Mouse (Mus musculus) heart, embryonic 11.5 days (tissue): ENCODE results near the gene Mus81. TPM values are rescaled to one million over a fixed set of nuclear protein-coding genes. Genes with fewer than 3 reads are reported as not detected.

Experiments
- ATAC-seq: fragments of 200-750 bp; cut with Nextera tagmentation; replicated peaks from 2 replicates; pipeline ENCODE4 v1.8.0; 2017; ENCODE audit warnings: moderate library complexity; ENCODE audit not compliant: insufficient number of reproducible peaks, low FRiP score, low TSS enrichment
- H3K27ac ChIP-seq: fragments of 300-500 bp; sonication (generic); 2 replicates; pipeline ENCODE4 v1.5.1; 2014; ENCODE audit warnings: mild to moderate bottlenecking, low read depth, low read length
- H3K27me3 ChIP-seq: fragments of 300-500 bp; sonication (generic); 2 replicates; pipeline ENCODE4 v1.6.1; 2014; ENCODE audit warnings: mild to moderate bottlenecking, low read length, mixed read lengths; ENCODE audit not compliant: control insufficient read depth, insufficient read depth
- H3K36me3 ChIP-seq: fragments of 300-500 bp; sonication (generic); 2 replicates; pipeline ENCODE4 v1.6.1; 2014; ENCODE audit warnings: mild to moderate bottlenecking, low read length, moderate library complexity, mixed read lengths; ENCODE audit not compliant: control insufficient read depth, insufficient read depth
- H3K4me1 ChIP-seq: fragments of 300-500 bp; sonication (generic); 2 replicates; pipeline ENCODE4 v1.6.1; 2014; ENCODE audit warnings: low read length; ENCODE audit not compliant: control insufficient read depth, insufficient read depth
- H3K4me2 ChIP-seq: fragments of 300-500 bp; sonication (generic); 2 replicates; pipeline ENCODE4 v1.6.1; 2014; ENCODE audit warnings: mild to moderate bottlenecking, moderate library complexity
- H3K4me3 ChIP-seq: fragments of 300-500 bp; sonication (generic); 2 replicates; pipeline ENCODE4 v1.5.1; 2014; ENCODE audit warnings: low read depth, low read length
- H3K9ac ChIP-seq: fragments of 300-500 bp; sonication (generic); 2 replicates; pipeline ENCODE4 v1.6.1; 2014; ENCODE audit warnings: mild to moderate bottlenecking, low read depth, low read length, moderate library complexity
- H3K9me3 ChIP-seq: fragments of 300-500 bp; sonication (generic); replicated peaks from 2 replicates; pipeline ENCODE4 v1.6.1; 2016; ENCODE audit warnings: low read length; ENCODE audit not compliant: control insufficient read depth
- WGBS: fragments of 180-500 bp; shearing (Covaris S2); extraction: QIAGEN DNeasy Blood & Tissue Kit; methylation state at CpG from one replicate; pipeline ENCODE4 v1.1.7; 2014; ENCODE audit not compliant: insufficient replicate concordance; 5-methylcytosine and 5-hydroxymethylcytosine counted together
- polyA plus RNA-seq: library from polyadenylated mRNA; unstranded; fragments of >200 nt; fragmentation: Nextera tagmentation; extraction: Ambion mirVana; gene quantifications from 2 replicates; pipeline ENCODE4 v1.2.1, GENCODE M21; 2014

Mus81 gene
- polyA plus RNA-seq, 1 experiment from 2014 or later: 32.2 TPM

DNA sequence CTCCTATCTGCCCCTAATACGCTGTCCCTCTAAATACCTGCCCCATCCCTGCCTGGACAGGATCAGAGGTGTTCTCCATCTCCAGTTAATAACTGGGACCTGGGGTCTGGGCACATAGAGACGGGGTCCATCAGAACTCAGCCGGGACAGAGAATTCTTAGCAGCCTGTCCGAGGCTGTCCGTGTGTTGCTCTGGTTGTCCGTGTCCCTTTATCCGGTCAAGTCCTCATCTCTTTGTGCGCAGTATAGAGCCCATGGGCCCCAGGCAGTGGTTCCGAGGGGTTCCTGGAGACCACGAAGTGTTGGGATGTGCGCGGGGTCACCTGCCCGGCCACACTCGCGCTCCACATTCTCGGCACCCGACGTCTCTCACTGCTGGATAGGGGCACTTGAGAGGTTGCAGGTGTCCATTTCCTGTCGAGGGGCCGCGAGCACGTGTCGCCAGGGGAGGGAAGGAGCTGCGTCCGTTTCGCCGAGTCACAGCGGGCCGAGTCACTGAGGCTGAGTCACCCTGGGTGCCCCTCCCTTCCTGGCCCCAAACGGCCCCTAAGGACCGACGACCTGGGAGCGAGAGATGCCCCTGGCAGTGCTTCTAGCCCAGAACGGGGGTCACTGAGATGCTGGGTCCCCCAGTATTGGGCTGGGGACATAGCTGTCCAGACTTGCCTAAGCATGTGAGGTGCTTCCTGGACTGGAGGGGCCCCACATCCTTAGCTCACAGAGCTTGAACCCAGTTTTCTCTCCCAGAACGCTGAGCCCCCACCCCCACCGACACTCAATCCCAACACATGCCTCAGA, 39.6 kb downstream of the Mus81 start:
- WGBS: 7% methylated on average over 30 of the region's 36 CpGs
- H3K27me3 ChIP-seq: peaks cover 53% of the 10 kb centered on the region
- no peaks in the 10 kb centered on the region for H3K36me3 ChIP-seq
- H3K4me2 ChIP-seq: peak overlapping the region; percentile 92
- peak overlapping the region; percentile 57 for H3K4me3 ChIP-seq
- peak; percentile 53; the same call in 1 of the 2 replicates for ATAC-seq
- no peak overlapping the region for H3K27ac ChIP-seq
- H3K9me3 ChIP-seq: no peaks in the 10 kb centered on the region
- H3K9ac ChIP-seq: peak overlapping the region; percentile 50; the same call in 1 of the 2 replicates
- peaks cover 21% of the 10 kb centered on the region for H3K4me1 ChIP-seq

GRCm38 (mm10) chr19:5447515-5448353, 40.5 kb downstream of the Mus81 start, which contains the start of gene Fosl1:
Gene Fosl1 (plus strand): TSS chr19:5447547.
- Histone ChIP-seq H3K27me3 (peaks cover 53% of the 10 kb centered on the region), H3K4me2 (peak within 1 kb of the TSS; percentile 92), H3K9me3 (no peaks in the 10 kb centered on the region), H3K4me1 (peaks cover 21% of the 10 kb centered on the region), H3K9ac (peak within 1 kb of the TSS; percentile 50), H3K4me3 (peak within 1 kb of the TSS; percentile 57), H3K27ac (no peak within 1 kb of the TSS), H3K36me3 (no peaks in the 10 kb centered on the region)
- peak; percentile 53; the same call in 1 of the 2 replicates for ATAC-seq
- 1% methylated on average over 66 of the region's 70 CpGs for WGBS

DNA sequence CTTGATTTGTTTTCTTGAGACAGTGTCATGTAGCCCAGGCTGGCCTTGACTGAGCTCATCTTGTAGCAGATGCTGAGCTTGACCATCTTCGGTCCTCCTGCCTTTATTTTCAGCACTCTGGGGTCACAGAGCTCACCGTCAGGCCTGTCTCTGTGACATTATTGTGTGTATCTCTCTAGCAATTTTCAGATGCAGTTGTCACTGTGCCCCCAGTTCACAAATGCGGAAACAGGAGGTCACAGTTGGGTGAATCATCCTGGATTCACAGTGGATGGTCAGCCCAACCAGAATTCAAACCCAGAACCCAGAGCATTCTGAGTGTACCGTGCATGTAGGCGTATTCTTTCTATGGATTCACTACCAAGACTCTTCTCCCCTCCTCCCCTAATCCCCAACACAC, 42.5 kb downstream of the Mus81 start:
- peaks cover 21% of the 10 kb centered on the region for H3K4me1 ChIP-seq
- H3K4me2 ChIP-seq: no peak overlapping the region
- no peak overlapping the region for H3K4me3 ChIP-seq
- H3K36me3 ChIP-seq: no peaks in the 10 kb centered on the region
- H3K27me3 ChIP-seq: peaks cover 53% of the 10 kb centered on the region
- ATAC-seq: no peak
- no peaks in the 10 kb centered on the region for H3K9me3 ChIP-seq
- WGBS: 85% methylated on average over 5 of the region's 5 CpGs
- H3K27ac ChIP-seq: no peak overlapping the region
- no peak overlapping the region for H3K9ac ChIP-seq

DNA sequence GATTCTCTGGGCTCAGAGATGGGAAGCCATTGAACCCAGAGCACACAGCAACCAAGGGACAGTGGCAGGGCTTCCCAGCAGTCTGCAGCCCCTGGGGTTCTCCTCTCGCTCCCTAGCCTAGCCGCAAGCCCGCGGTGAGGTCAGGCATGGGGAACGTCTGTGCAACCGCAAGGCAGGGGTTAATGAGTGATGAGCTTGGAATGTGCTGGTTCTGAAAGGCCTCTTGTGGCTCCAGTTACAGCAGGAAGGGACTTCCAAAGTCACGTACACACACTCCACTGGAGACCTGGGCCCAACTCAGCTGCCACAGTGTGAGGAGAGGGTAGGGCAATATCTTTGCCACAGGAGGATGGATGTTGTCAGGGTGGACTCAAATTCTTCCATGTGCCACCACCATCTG, 43.2 kb downstream of the Mus81 start:
- no peak for ATAC-seq

DNA sequence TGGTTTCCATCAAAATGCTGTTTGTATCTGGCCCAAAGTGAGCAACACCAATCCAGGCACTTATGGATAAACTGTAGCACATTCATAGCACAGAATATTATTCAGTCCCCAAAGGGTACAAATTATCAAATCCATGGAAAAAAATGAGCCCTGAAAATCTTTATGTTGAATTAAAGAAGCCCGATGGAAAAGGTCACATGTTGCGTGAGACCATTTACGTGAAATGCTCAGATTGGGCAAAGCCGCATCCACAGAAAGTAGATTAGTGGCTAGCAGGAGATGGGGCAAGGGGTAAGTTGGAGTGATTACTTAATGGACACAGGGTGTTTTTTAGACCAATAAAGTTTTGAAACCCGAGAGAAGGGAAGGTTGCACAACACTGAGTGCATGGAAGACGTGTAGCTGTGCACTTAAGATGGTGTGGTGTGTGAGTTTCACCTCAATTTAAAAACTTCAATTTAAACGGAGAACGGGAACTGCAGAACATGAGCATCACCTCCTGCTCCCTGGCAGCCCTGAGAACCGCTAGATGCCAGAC, 43.8 kb downstream of the Mus81 start:
- no peak overlapping the region for H3K27ac ChIP-seq
- H3K27me3 ChIP-seq: peaks cover 45% of the 10 kb centered on the region
- no peak overlapping the region for H3K9ac ChIP-seq
- no peak for ATAC-seq
- H3K9me3 ChIP-seq: peaks cover 4% of the 10 kb centered on the region
- 63% methylated on average over 9 of the region's 9 CpGs for WGBS
- peaks cover 19% of the 10 kb centered on the region for H3K4me1 ChIP-seq
- no peak overlapping the region for H3K4me2 ChIP-seq
- H3K36me3 ChIP-seq: no peaks in the 10 kb centered on the region
- no peak overlapping the region for H3K4me3 ChIP-seq

More for the DNA sequence above, 43.2 kb downstream of the Mus81 start:
- 27% methylated on average over 7 of the region's 7 CpGs for WGBS
- no peak overlapping the region for H3K27ac ChIP-seq
- H3K9ac ChIP-seq: no peak overlapping the region
- H3K9me3 ChIP-seq: peaks cover 4% of the 10 kb centered on the region
- H3K36me3 ChIP-seq: no peaks in the 10 kb centered on the region
- H3K4me3 ChIP-seq: no peak overlapping the region
- peaks cover 48% of the 10 kb centered on the region for H3K27me3 ChIP-seq
- H3K4me1 ChIP-seq: peaks cover 19% of the 10 kb centered on the region
- H3K4me2 ChIP-seq: no peak overlapping the region

GRCm38 (mm10) chr19:5433951-5434350, 54.3 kb downstream of the Mus81 start:
- Histone ChIP-seq H3K4me3 (no peak overlapping the region), H3K4me1 (peaks cover 9% of the 10 kb centered on the region), H3K4me2 (peak overlapping the region; percentile 79), H3K36me3 (no peaks in the 10 kb centered on the region), H3K27me3 (no peaks in the 10 kb centered on the region), H3K27ac (peak overlapping the region; percentile 57; the same call in 1 of the 2 replicates), H3K9me3 (no peaks in the 10 kb centered on the region), H3K9ac (peak overlapping the region; percentile 67)
- WGBS: 46% methylated on average over 7 of the region's 7 CpGs
- ATAC-seq: no peak

- Histone ChIP-seq H3K4me1 (peaks cover 9% of the 10 kb centered on the region), H3K27me3 (no peaks in the 10 kb centered on the region), H3K36me3 (no peaks in the 10 kb centered on the region), H3K4me3 (peak overlapping the region; percentile 40), H3K9me3 (no peaks in the 10 kb centered on the region), H3K27ac (peak overlapping the region; percentile 57), H3K4me2 (peak overlapping the region; percentile 79), H3K9ac (peak overlapping the region; percentile 67)
- ATAC-seq: peak; percentile 32; the same call in 1 of the 2 replicates
- 7% methylated on average over 16 of the region's 16 CpGs for WGBS
These were observed 55.0 kb downstream of the Mus81 start for GRCm38 (mm10) chr19:5432992-5433852.
